Mouse (Mus musculus): ENCODE measurements around the gene Slc22a20.

DNA sequence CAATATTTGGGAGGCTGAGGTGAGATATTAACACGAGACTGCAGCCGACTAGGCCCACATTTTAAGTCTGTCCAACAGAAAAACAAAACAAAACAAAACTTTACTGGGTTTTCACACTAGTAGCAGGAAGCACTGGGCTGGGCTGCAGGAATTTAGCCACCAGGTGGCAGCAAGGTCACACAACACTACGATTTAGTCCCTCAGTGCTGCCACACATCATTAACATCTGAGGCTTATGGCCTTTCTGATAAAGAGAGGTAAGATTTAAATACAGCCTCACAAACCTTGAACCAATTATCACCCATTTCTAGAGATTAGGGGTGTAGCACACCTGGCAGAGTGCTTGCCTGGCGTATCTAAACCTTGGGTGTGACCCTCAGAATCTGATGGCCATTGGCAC is 20.7 kb downstream of the Slc22a20 start:
- TF ChIP-seq CTCF (IDR thresholded peaks at IDR 0.05; ENCODE audit: low read depth) (peak; percentile 98), EP300 (IDR thresholded peaks at IDR 0.05; ENCODE audit: low read depth) (no peak)

Data from liver, postnatal 0 days (tissue).